Mouse (Mus musculus) forebrain, embryonic 10.5 days (tissue): Measurements from ENCODE around the gene Uqcrh. TPM values are rescaled to one million over a fixed set of nuclear protein-coding genes. Genes with fewer than 3 reads are reported as not detected.

ENCODE experiments used
- DNase-seq: peaks from one replicate; pipeline ENCODE4 v3.0.0-alpha.2; 2017; ENCODE audit warnings: low spot score; ENCODE audit errors: extremely low spot score
- H3K27ac ChIP-seq: fragments of 300-500 bp; sonication (generic); 2 replicates; pipeline ENCODE4 v1.5.1; 2016; ENCODE audit warnings: mild to moderate bottlenecking
- H3K27me3 ChIP-seq: fragments of 300-500 bp; sonication (generic); 2 replicates; pipeline ENCODE4 v1.6.1; 2016; ENCODE audit warnings: mild to moderate bottlenecking; ENCODE audit not compliant: poor library complexity, severe bottlenecking
- H3K36me3 ChIP-seq: fragments of 300-500 bp; sonication (generic); replicated peaks from 2 replicates; pipeline ENCODE4 v1.6.1; 2016; ENCODE audit warnings: mild to moderate bottlenecking, moderate library complexity
- H3K4me1 ChIP-seq: fragments of 300-500 bp; sonication (generic); 2 replicates; pipeline ENCODE4 v1.6.1; 2016
- H3K4me3 ChIP-seq: fragments of 300-500 bp; sonication (generic); 2 replicates; pipeline ENCODE4 v1.5.1; 2016; ENCODE audit warnings: mild to moderate bottlenecking, moderate library complexity
- H3K9me3 ChIP-seq: fragments of 300-500 bp; sonication (generic); 2 replicates; pipeline ENCODE4 v1.6.1; 2016; ENCODE audit warnings: mild to moderate bottlenecking, moderate library complexity
- WGBS: fragments of 180-500 bp; shearing (Covaris S2); methylation state at CpG from one replicate; pipeline ENCODE4 v1.1.7; 2016; 5-methylcytosine and 5-hydroxymethylcytosine counted together
- polyA plus RNA-seq: library from polyadenylated mRNA; unstranded; fragments of >200 nt; fragmentation: Nextera tagmentation; extraction: Ambion mirVana; gene quantifications from 2 replicates; pipeline ENCODE4 v1.2.1, GENCODE M21; 2016

Gene Uqcrh
- polyA plus RNA-seq, 1 experiment from 2014 or later, result 449 TPM

DNA sequence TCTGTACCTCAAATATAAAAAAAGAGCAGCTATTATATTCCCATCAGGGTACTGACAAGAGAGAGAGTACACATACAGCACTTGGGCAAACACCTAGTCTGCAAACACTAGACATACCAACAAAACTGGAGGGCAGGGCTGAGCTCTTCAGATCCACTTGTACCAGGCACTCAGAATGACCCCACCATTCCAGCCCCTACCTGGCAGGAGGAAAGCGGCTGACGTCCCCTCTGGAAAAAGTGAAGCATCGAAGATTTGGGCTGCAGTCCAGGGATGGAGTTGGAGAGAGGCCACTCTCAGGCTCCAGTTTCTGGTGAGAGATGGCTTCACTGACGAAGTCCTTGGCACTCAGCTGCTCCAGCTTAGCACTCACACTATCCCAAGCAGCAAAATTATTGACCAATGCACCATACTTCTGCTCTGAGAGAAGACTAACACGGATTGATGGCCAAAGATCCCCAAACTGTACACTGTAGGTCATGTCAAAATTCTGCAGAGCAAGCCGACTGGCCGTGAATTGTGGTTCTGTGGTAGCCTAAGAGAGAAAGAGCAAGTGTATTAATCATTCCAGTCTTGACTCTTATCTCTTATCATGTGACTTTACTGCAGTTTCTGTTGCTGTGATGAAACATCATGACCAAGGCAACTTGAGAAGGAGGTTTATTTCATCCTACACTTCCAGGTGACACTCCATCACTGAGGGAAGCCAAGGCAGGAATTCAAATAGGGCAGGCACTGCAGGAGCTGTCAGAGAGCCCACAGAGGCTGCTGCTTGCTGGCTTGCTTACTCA lies 26.5 kb downstream of the Uqcrh start:
- Histone ChIP-seq H3K27me3 (no peaks in the 10 kb centered on the region), H3K27ac (no peak overlapping the region), H3K36me3 (peaks cover 18% of the 10 kb centered on the region), H3K4me3 (no peak overlapping the region), H3K9me3 (no peaks in the 10 kb centered on the region), H3K4me1 (peaks cover 14% of the 10 kb centered on the region)
- no peak for DNase-seq
- 83% methylated on average over 7 of the region's 7 CpGs for WGBS

DNA sequence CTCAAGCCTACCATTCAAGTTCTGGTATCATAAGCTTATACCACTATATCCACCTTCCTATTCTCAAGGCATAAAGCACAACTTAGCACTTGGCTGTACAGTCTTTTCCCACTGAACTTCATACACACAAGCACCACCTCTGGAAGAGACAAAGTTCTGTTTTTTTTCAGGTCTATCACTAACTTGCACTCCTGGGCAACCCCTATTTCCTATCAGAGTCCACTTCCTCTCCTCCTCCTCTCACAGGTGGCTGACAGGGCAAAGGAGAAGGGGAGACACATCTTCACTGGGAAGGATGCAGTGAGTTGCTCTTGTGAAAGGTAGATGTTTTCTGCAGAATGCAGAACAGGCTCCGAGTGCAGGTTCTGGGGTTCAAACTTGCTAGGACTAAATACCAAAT lies 27.2 kb downstream of the Uqcrh start:
- H3K4me3 ChIP-seq, result no peak overlapping the region
- H3K9me3 ChIP-seq, result no peaks in the 10 kb centered on the region
- H3K27ac ChIP-seq, result no peak overlapping the region
- DNase-seq, result no peak
- H3K36me3 ChIP-seq, result peaks cover 22% of the 10 kb centered on the region
- H3K4me1 ChIP-seq, result peaks cover 8% of the 10 kb centered on the region
- H3K27me3 ChIP-seq, result no peaks in the 10 kb centered on the region
- WGBS, result 97% methylated on average over 1 of the region's 1 CpGs

DNA sequence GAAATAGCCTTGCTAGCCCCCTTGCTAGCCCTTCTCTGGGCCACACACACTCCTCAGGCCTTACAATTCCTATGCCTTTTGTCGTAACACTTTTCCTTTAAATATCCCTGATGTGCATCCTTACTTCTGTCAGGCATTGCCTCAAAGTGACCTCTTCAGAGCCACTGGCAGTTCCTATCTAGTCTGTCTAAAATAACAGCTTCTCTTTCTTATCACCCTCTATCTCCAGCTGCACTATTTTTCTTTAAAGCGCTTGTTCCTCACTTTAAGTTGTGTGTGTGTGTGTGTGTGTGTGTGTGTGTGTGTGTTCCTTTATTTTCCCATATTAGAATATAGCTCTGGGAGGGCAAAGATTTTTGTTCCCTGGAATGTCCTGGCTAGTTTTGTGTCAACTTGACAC lies 28.3 kb downstream of the Uqcrh start:
- H3K4me3 ChIP-seq, result no peak overlapping the region
- no peaks in the 10 kb centered on the region for H3K9me3 ChIP-seq
- no peaks in the 10 kb centered on the region for H3K27me3 ChIP-seq
- no peak for DNase-seq
- H3K4me1 ChIP-seq, result no peaks in the 10 kb centered on the region
- 88% methylated on average over 2 of the region's 2 CpGs for WGBS
- no peak overlapping the region for H3K27ac ChIP-seq
- peaks cover 30% of the 10 kb centered on the region for H3K36me3 ChIP-seq

DNA sequence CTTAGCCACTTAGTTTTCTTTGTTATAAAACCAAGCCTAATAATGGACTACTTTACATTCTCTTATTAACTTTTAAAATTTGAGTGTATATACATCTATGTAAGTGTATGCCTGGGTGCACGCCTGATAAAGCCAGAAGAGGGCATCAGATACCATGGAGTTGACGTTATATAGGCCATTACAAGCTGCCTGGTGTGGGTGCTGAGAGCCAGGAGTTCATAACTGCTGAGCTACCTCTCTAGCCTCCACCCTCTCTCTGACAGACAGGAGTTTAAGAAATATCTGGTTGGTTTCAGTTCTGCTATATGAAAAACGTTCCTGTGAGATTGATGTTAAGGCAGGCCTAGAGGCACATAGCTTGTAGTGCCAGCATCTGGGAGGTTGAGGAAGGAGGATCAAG lies 32.7 kb downstream of the Uqcrh start:
- no peak overlapping the region for H3K27ac ChIP-seq
- peaks cover 37% of the 10 kb centered on the region for H3K36me3 ChIP-seq
- no peak overlapping the region for H3K4me3 ChIP-seq
- no peaks in the 10 kb centered on the region for H3K9me3 ChIP-seq
- no peaks in the 10 kb centered on the region for H3K4me1 ChIP-seq
- DNase-seq, result no peak
- WGBS, result 82% methylated on average over 3 of the region's 3 CpGs
- no peaks in the 10 kb centered on the region for H3K27me3 ChIP-seq

DNA sequence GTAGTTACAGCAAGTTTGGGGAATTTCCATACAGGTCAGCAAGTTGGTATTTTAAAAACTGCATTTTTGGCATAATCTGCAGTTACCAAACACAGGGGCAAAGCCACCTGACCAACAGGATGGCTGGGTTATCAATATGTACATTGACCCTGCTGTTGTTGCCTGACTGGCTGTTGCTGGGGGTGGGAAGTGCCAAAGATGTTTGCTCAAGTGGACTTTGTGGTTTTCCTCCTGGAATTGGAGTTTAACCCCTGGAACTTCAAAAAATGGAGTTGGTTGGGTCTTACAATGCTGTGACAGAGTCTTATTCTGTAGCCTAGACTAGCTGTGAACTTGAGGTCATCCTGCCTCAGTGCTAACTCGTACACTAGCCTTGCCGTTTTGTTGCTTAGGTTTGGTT lies 34.4 kb downstream of the Uqcrh start:
- H3K4me3 ChIP-seq, result no peak overlapping the region
- DNase-seq, result no peak
- H3K27ac ChIP-seq, result no peak overlapping the region
- no peaks in the 10 kb centered on the region for H3K9me3 ChIP-seq
- H3K36me3 ChIP-seq, result peaks cover 38% of the 10 kb centered on the region
- H3K27me3 ChIP-seq, result no peaks in the 10 kb centered on the region
- H3K4me1 ChIP-seq, result no peaks in the 10 kb centered on the region
- WGBS, result 98% methylated on average over 2 of the region's 2 CpGs

DNA sequence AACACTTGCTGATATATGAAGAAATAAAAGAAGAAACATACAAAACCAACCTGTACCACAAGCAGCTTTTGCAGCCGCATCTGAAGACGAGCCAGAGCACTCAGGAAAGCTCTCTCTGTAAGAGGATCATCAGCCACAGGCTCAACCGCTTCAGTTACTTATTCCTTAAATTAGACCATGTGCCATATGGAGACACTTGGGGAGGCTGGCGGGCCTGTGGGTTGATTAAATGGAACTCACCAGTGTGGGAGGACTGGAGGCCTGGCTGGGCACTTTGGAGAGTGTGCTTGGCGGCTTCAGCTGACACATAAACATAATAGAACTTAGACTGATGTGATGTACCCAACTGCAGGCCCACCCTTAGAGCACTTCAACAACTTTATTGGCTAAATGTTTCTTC lies 41.5 kb downstream of the Uqcrh start:
- no peaks in the 10 kb centered on the region for H3K4me1 ChIP-seq
- no peak overlapping the region for H3K4me3 ChIP-seq
- DNase-seq, result no peak
- H3K27me3 ChIP-seq, result no peaks in the 10 kb centered on the region
- H3K27ac ChIP-seq, result no peak overlapping the region
- WGBS, result 93% methylated on average over 5 of the region's 5 CpGs
- H3K9me3 ChIP-seq, result no peaks in the 10 kb centered on the region
- peaks cover 46% of the 10 kb centered on the region for H3K36me3 ChIP-seq

DNA sequence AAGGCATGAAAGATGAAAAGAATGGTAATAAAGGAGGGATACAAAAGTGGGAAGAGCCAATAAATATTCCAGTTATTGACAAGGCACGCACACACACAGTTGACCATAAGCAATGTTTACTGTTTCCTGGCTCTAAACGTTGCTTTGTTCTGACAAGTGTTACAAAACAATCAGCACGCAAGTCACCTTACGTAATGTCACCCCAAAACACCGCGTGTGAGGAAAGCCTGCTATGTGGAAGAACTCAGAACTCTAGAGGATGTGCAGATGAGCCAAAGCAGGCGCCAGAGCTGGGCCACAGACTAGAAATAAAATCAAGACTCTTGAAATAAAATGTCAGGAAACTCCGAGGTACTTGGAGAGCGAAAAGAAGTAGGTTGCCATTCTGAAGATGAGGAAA lies 42.0 kb downstream of the Uqcrh start:
- no peak overlapping the region for H3K4me3 ChIP-seq
- H3K36me3 ChIP-seq, result peaks cover 45% of the 10 kb centered on the region
- no peak for DNase-seq
- H3K27ac ChIP-seq, result no peak overlapping the region
- no peaks in the 10 kb centered on the region for H3K4me1 ChIP-seq
- WGBS, result 91% methylated on average over 9 of the region's 9 CpGs
- no peaks in the 10 kb centered on the region for H3K27me3 ChIP-seq
- H3K9me3 ChIP-seq, result no peaks in the 10 kb centered on the region

DNA sequence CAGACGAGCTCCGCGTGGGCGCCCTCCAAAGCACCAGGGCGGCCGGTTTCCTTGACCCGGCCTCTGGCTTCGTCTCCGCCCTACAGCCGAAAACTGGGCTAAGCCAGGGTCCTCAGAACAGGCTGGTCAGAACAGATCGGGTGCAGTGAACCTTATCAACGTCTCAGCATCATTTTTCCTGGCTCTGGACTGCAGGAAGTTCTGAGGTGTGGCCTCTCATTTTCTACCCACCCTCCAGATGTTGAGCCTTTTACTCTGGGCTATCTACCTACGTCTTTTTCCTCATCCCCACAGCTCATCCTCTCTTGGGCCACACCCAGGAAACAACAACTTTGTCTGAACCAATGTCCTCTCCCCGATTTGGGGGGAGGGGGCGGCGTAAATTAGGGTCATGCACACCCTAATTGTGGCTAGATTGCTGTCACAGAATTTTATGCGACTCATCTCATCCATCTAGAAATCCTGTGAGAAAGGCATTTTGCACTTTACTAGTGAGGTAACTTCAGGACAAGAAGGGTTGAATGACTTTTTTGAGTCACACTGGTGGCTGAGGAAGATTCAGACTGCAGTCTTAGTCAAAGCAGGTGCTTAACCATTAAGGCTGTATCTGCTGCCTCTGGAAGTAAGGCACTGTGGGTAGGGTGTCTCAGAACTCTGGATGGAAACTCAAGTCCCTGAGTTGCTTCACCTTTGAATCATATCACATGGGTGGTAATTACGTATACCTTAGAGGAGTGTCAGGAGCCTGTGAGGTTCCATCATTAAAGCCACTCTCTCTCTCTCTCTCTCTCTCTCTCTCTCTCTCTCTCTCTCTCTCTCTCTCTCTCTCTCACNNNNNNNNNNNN lies 56.7 kb downstream of the Uqcrh start, which contains the start of gene Faah:
Gene Faah, minus strand, starts transcription at position 25 of the 845 bp plus-strand sequence.
- Histone ChIP-seq H3K27me3 (peaks cover 89% of the 10 kb centered on the region), H3K4me3 (peak within 1 kb of the TSS; percentile 73), H3K36me3 (no peaks in the 10 kb centered on the region), H3K9me3 (no peaks in the 10 kb centered on the region), H3K27ac (peak within 1 kb of the TSS; percentile 79), H3K4me1 (peaks cover 29% of the 10 kb centered on the region)
- WGBS, result 6% methylated on average over 18 of the region's 18 CpGs
- DNase-seq, result no peak

DNA sequence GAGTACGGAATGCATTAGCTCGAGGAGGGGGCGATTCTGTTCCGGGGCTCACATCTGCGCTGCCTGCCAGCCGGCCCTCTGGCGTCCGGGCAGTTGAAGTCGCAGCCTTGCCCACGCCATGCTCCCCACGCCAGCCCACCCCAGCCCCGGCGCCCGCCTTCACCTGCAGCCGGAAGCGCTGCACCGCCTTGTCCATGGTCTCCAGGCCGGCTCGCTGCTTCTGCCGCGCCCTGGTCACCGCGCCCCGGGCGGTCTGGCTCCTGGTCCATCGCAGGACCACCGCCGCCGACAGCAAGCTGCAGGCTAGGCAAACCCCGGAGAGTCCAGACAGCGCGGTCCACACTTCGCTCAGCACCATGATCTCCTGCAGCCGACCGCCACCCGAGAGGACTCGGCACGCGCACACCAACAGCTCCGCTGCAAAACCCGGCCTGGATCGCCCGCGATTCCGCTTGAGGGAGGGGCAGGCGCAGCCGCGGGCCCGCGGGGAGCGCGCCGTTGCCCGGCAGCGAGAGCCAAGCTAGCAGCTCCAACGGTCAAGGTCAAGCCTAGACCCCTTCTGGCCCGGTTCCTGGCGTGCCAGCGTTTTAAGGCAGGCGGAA lies 57.5 kb downstream of the Uqcrh start:
- Histone ChIP-seq H3K4me3 (peak overlapping the region; percentile 73), H3K9me3 (no peaks in the 10 kb centered on the region), H3K36me3 (no peaks in the 10 kb centered on the region), H3K4me1 (peaks cover 29% of the 10 kb centered on the region), H3K27me3 (peaks cover 86% of the 10 kb centered on the region), H3K27ac (peak overlapping the region; percentile 79)
- under 1% methylated on average over 60 of the region's 60 CpGs for WGBS
- DNase-seq, result peak; percentile 77

Other genes starting within 250 kb of the Uqcrh start
- gene Mob3c, start 247.0 kb downstream of the Uqcrh start, polyA plus RNA-seq, result 2.7 and 3.9 TPM in 2 replicates
- 26.5 and 26.8 TPM in 2 replicates for gene Mknk1, start 235.9 kb downstream of the Uqcrh start, polyA plus RNA-seq
- gene Kncn, start 190.7 kb downstream of the Uqcrh start, polyA plus RNA-seq, result not detected in 2 replicates
- 0.16 TPM in 1 of 2 replicates, not detected in the other for gene 6430628N08Rik, start 184.4 kb downstream of the Uqcrh start, polyA plus RNA-seq
- gene Dmbx1, start 135.1 kb downstream of the Uqcrh start, polyA plus RNA-seq, result 1.7 and 2.3 TPM in 2 replicates
- 1.9 and 2.3 TPM in 2 replicates for gene Faah, start 57.1 kb downstream of the Uqcrh start, polyA plus RNA-seq
- gene Nsun4, start 21.2 kb downstream of the Uqcrh start, polyA plus RNA-seq, result 17.3 and 18.0 TPM in 2 replicates
- gene Lrrc41, start 198 bp upstream of the Uqcrh start, polyA plus RNA-seq, result 61.8 and 68.1 TPM in 2 replicates
- gene Rad54l, start 48.6 kb upstream of the Uqcrh start, polyA plus RNA-seq, result 91.5 and 95.8 TPM in 2 replicates
- 50.6 and 54.7 TPM in 2 replicates for gene Pomgnt1, start 48.8 kb upstream of the Uqcrh start, polyA plus RNA-seq
- gene Lurap1, start 76.3 kb upstream of the Uqcrh start, polyA plus RNA-seq, result 2.0 and 2.6 TPM in 2 replicates
- not detected in 2 replicates for gene Tspan1, start 92.5 kb upstream of the Uqcrh start, polyA plus RNA-seq
- not detected in 2 replicates for gene 1700042G07Rik, start 98.3 kb upstream of the Uqcrh start, polyA plus RNA-seq
- not detected in 2 replicates for gene Gm49337, start 98.3 kb upstream of the Uqcrh start, polyA plus RNA-seq
- 39.1 and 42.6 TPM in 2 replicates for gene Pik3r3, start 146.5 kb upstream of the Uqcrh start, polyA plus RNA-seq